Mouse (Mus musculus) bone marrow, adult 2 months (tissue): Measurements from ENCODE around the gene Atp2b2. TPM values are rescaled to one million over a fixed set of nuclear protein-coding genes. Genes with fewer than 3 reads are reported as not detected.

Experiments used
- H3K27ac ChIP-seq: fragments of 200-500 bp; 2 replicates; pipeline ENCODE4 v1.5.1; 2012; ENCODE audit warnings: low read depth, mild to moderate bottlenecking, control low read depth, inconsistent platforms, low read length; ENCODE audit not compliant: control insufficient read depth, poor library complexity, insufficient read depth
- H3K4me1 ChIP-seq: fragments of 200-500 bp; 2 replicates; pipeline ENCODE4 v1.6.1; 2011; ENCODE audit warnings: low read length; ENCODE audit not compliant: control insufficient read depth, insufficient read depth
- H3K4me3 ChIP-seq: fragments of 200-500 bp; replicated peaks from 2 replicates; pipeline ENCODE3; 2011; ENCODE audit warnings: mild to moderate bottlenecking, low read depth, low read length, control low read depth; ENCODE audit not compliant: control insufficient read depth
- CTCF ChIP-seq: fragments of 200-500 bp; IDR thresholded peaks from 2 replicates; pipeline ENCODE4 v1.5.1; 2011; ENCODE audit warnings: low read length, control low read depth; ENCODE audit not compliant: control insufficient read depth, insufficient read depth
- POLR2A ChIP-seq: fragments of 200-500 bp; IDR thresholded peaks from 2 replicates; pipeline ENCODE4 v1.6.1; 2011; ENCODE audit warnings: low read depth, mild to moderate bottlenecking, control low read depth, low read length, borderline replicate concordance; ENCODE audit not compliant: control insufficient read depth
- WGBS: fragments of 180-500 bp; shearing (Covaris S2); methylation state at CpG from one replicate; pipeline ENCODE4 v1.1.7; 2018; 5-methylcytosine and 5-hydroxymethylcytosine counted together
- polyA plus RNA-seq: library from polyadenylated mRNA; stranded (reverse); fragments of >200 nt; gene quantifications from 2 replicates; pipeline ENCODE4 v1.2.4, GENCODE M21; 2011; ENCODE audit warnings: low replicate concordance; ENCODE audit not compliant: missing spikeins, insufficient read depth, insufficient read length

Gene Atp2b2
- polyA plus RNA-seq, 1 experiment: 0.92 TPM

- H3K4me3 ChIP-seq: no peak overlapping the region
- no peak for TF ChIP-seq POLR2A
- TF ChIP-seq CTCF: no peak
- WGBS: 62% methylated on average over 9 of the region's 9 CpGs
- no peaks in the 10 kb centered on the region for H3K4me1 ChIP-seq
- H3K27ac ChIP-seq: no peak overlapping the region
Measured at GRCm38 (mm10) chr6:113860023-113860734, 182.2 kb downstream of the Atp2b2 start.

DNA sequence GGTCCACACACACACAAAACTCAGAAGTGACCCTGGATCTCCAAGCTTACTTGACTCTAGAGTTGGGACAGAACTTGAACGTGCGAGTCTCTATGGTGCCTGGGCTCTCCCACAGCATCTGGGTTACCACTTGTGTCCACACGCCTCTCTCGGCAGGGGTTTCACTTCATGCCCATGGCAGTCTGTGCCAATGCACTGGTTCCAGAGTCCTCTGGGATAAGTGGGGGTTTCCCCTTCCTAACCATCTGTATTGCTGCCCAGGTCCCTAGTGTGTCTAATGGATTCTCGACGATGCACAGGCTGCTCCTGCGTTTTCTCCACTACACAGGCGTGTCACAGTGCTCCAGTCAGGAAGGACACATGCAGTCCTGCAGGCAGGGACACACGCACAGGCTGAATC, 184.1 kb downstream of the Atp2b2 start:
- Histone ChIP-seq H3K4me1 (no peaks in the 10 kb centered on the region), H3K4me3 (no peak overlapping the region), H3K27ac (no peak overlapping the region)
- no peak for TF ChIP-seq POLR2A
- no peak for TF ChIP-seq CTCF
- 80% methylated on average over 9 of the region's 9 CpGs for WGBS

DNA sequence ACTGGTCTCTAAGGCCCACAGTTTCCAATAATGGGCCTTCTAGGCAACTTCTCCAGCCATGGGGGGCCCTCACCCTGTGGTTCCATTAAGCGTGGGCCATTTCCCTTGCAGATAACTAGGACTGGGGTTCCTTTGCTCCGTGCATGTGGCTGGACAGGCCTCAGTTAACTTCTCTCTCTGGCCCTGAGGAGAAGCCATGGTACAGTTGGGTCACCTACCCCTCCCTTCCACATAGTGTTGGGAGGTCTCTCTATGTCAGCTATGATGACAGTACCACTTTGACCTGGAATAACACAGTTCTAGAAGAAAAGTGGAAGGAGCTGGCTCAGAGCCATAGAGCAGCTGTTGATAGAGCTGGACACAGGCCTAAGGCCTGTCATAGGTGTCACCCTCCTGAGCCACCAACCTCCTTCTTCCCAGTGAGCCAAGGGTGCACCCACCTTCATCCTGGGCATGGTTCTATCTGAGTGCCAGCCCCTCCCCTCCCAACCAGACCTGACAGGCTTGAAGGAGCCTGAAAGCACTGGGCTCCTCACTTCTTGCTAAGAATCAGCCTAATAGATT, 185.0 kb downstream of the Atp2b2 start:
- Histone ChIP-seq H3K27ac (no peak overlapping the region), H3K4me1 (no peaks in the 10 kb centered on the region), H3K4me3 (no peak overlapping the region)
- TF ChIP-seq POLR2A (no peak), CTCF (no peak)
- WGBS: 60% methylated on average over 2 of the region's 2 CpGs

GRCm38 (mm10) chr6:113856790-113857189, 185.6 kb downstream of the Atp2b2 start:
- no peaks in the 10 kb centered on the region for H3K4me1 ChIP-seq
- no peak overlapping the region for H3K27ac ChIP-seq
- no peak for TF ChIP-seq CTCF
- no peak for TF ChIP-seq POLR2A
- 85% methylated on average over 15 of the region's 15 CpGs for WGBS
- H3K4me3 ChIP-seq: no peak overlapping the region

DNA sequence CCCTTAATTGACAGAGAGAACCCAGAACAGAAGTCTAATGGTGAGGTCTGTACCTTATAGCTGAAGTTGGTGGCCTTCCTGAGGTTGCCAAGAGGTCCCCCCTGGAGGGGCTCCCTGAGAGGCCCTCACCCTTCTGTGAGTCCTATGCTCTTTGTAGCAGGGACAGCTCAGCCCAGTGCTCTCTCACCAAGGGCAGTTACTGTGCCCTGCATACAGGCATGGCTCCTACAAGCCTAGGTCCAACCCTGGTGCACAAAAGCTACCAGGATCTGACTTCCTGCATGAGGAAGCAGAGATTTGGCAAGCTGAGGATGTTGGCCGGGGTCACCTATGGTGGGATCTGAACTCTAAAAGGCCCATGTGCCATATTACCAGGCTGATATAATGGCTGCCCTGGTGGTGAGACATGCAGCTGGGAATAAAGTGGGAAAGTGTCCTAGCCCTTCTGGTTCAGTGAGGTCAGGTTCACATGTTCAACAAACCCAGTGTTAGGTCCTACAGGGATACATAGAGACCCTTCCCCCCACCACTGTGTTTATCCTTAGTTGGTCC, 186.2 kb downstream of the Atp2b2 start:
- H3K27ac ChIP-seq: no peak overlapping the region
- 74% methylated on average over 1 of the region's 1 CpGs for WGBS
- TF ChIP-seq POLR2A: no peak
- no peak for TF ChIP-seq CTCF

GRCm38 (mm10) chr6:113855581-113855980, 186.8 kb downstream of the Atp2b2 start:
- H3K4me3 ChIP-seq: no peak overlapping the region
- H3K4me1 ChIP-seq: no peaks in the 10 kb centered on the region
- H3K27ac ChIP-seq: no peak overlapping the region
- TF ChIP-seq POLR2A (no peak), CTCF (no peak)

More for the DNA sequence above, 186.2 kb downstream of the Atp2b2 start:
- no peaks in the 10 kb centered on the region for H3K4me1 ChIP-seq
- H3K4me3 ChIP-seq: no peak overlapping the region

GRCm38 (mm10) chr6:113852318-113852717, 190.1 kb downstream of the Atp2b2 start:
- TF ChIP-seq CTCF (no peak), POLR2A (no peak)
- Histone ChIP-seq H3K4me1 (peaks cover 2% of the 10 kb centered on the region; the same call in 1 of the 2 replicates), H3K27ac (no peak overlapping the region), H3K4me3 (no peak overlapping the region)
- WGBS: 9% methylated on average over 3 of the region's 3 CpGs

DNA sequence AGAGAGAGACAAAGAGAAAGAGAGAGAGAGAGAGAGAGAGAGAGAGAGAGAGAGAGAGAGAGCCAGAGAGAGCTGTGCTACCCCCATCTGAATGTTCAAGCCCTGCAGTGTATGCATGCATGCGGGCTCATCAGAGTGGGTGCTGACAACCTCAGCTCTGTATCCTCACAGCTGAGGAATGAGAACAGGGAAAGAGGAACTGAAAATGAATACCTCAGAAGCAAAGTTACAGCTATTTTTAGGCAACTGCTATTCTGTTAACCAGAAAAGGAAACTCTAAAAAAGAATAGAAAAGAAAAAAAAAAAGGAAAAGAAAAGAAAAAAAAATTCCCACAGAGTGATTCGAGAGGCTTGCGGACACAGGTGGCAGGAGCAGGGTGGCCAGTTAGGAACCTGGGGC, 192.6 kb downstream of the Atp2b2 start:
- no peak overlapping the region for H3K4me3 ChIP-seq
- H3K4me1 ChIP-seq: peaks cover 2% of the 10 kb centered on the region; the same call in 1 of the 2 replicates
- H3K27ac ChIP-seq: no peak overlapping the region
- 2% methylated on average over 3 of the region's 3 CpGs for WGBS
- TF ChIP-seq POLR2A (no peak), CTCF (no peak)

GRCm38 (mm10) chr6:113848655-113849054, 193.8 kb downstream of the Atp2b2 start:
- Histone ChIP-seq H3K4me1 (peaks cover 2% of the 10 kb centered on the region; the same call in 1 of the 2 replicates), H3K4me3 (no peak overlapping the region), H3K27ac (no peak overlapping the region)
- TF ChIP-seq POLR2A: no peak
- no peak for TF ChIP-seq CTCF
- 40% methylated on average over 2 of the region's 2 CpGs for WGBS
